ENCODE assay signal across 8 mouse cellular contexts in the genomic region with DNA sequence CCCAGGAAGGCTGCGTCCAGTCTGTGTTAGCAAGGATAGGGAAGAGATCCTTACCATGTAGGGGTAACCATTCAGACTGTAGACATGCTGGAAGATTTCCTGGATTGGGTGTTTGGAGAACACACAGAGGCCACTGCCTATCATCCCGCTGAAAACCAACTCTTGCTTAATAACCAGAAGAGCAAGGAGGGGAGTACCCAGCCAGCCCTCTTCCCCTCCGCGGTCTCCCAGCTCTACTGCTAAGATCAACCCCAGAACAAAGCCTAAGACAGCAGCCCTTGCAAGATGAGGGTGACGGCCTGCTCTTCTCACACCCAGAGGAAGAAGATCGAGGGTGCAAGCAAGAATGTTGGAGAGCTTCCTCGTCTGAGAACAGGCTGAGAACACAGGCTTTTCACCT. TPM values are rescaled to one million over a fixed set of nuclear protein-coding genes. Genes with fewer than 3 reads are reported as not detected.
DNase-seq lines count a peak whose midpoint lies in the region; ATAC-seq and TF ChIP-seq lines count a peak whose summit lies in the region.

No protein-coding gene starts in this region.

- H3K27me3 ChIP-seq in lung, embryonic 14.5 days (ENCODE audit: insufficient read depth, low read length) = no peaks in the 10 kb centered on the region
- no peaks in the 10 kb centered on the region for H3K27me3 ChIP-seq in embryonic facial prominence, embryonic 15.5 days
- H3K27me3 ChIP-seq in limb, embryonic 11.5 days (ENCODE audit: control insufficient read depth, insufficient read depth, low read length) = no peaks in the 10 kb centered on the region
- H3K27me3 ChIP-seq in neural tube, embryonic 14.5 days (ENCODE audit: control insufficient read depth, insufficient read depth, low read length) = no peaks in the 10 kb centered on the region

- WGBS in lung, embryonic 14.5 days = 25% methylated on average over 7 of the region's 7 CpGs
- WGBS in embryonic facial prominence, embryonic 15.5 days = 28% methylated on average over 7 of the region's 7 CpGs
- WGBS in limb, embryonic 11.5 days = 50% methylated on average over 7 of the region's 7 CpGs
- 45% methylated on average over 7 of the region's 7 CpGs for WGBS in neural tube, embryonic 14.5 days

- TF ChIP-seq CTCF in lung, embryonic 14.5 days (IDR thresholded peaks at IDR 0.05; ENCODE audit: low read depth) = no peak

- peak overlapping the region; percentile 67 for H3K4me3 ChIP-seq in lung, embryonic 14.5 days (ENCODE audit: low read depth, low read length)
- peak overlapping the region; percentile 74 for H3K4me3 ChIP-seq in embryonic facial prominence, embryonic 15.5 days (replicated peaks)
- H3K4me3 ChIP-seq in limb, embryonic 11.5 days (ENCODE audit: low read depth, low read length) = peak overlapping the region; percentile 47
- peak overlapping the region; percentile 65; the same call in 1 of the 2 replicates for H3K4me3 ChIP-seq in neural tube, embryonic 14.5 days (ENCODE audit: low read depth, low read length)

- H3K9ac ChIP-seq in lung, embryonic 14.5 days = peak overlapping the region; percentile 74
- peak overlapping the region; percentile 69; the same call in 1 of the 2 replicates for H3K9ac ChIP-seq in embryonic facial prominence, embryonic 15.5 days
- 0 out of 2 replicates have a peak overlapping the region, but pooled peaks have one; percentile 22 for H3K9ac ChIP-seq in limb, embryonic 11.5 days (ENCODE audit: low read length)
- H3K9ac ChIP-seq in neural tube, embryonic 14.5 days (replicated peaks; ENCODE audit: low read depth, low read length) = peak overlapping the region; percentile 64; the same call in 1 of the 2 replicates

- H3K36me3 ChIP-seq in lung, embryonic 14.5 days (ENCODE audit: insufficient read depth) = peaks cover 46% of the 10 kb centered on the region
- peaks cover 39% of the 10 kb centered on the region for H3K36me3 ChIP-seq in embryonic facial prominence, embryonic 15.5 days
- peaks cover 2% of the 10 kb centered on the region; the same call in 1 of the 2 replicates for H3K36me3 ChIP-seq in limb, embryonic 11.5 days (ENCODE audit: control insufficient read depth, insufficient read depth, low read length)
- peaks cover 15% of the 10 kb centered on the region; the same call in 1 of the 2 replicates for H3K36me3 ChIP-seq in neural tube, embryonic 14.5 days (ENCODE audit: control insufficient read depth, insufficient read depth, low read length)

- ATAC-seq in lung, embryonic 14.5 days (ENCODE audit: insufficient read depth) = no peak
- no peak for ATAC-seq in embryonic facial prominence, embryonic 15.5 days (ENCODE audit: insufficient number of reproducible peaks, low FRiP score, low TSS enrichment, low read depth)
- no peak for ATAC-seq in limb, embryonic 11.5 days (ENCODE audit: insufficient number of reproducible peaks, low FRiP score, low TSS enrichment, low read depth)
- no peak for ATAC-seq in neural tube, embryonic 14.5 days (ENCODE audit: low read depth)

- peaks cover 4% of the 10 kb centered on the region for H3K4me1 ChIP-seq in lung, embryonic 14.5 days (ENCODE audit: insufficient read depth)
- peaks cover 22% of the 10 kb centered on the region for H3K4me1 ChIP-seq in embryonic facial prominence, embryonic 15.5 days
- peaks cover 8% of the 10 kb centered on the region for H3K4me1 ChIP-seq in limb, embryonic 11.5 days (ENCODE audit: control insufficient read depth, insufficient read depth, low read length)
- H3K4me1 ChIP-seq in neural tube, embryonic 14.5 days (ENCODE audit: control insufficient read depth, insufficient read depth, low read length) = peaks cover 3% of the 10 kb centered on the region; the same call in 1 of the 2 replicates

- intact Hi-C loops in gastrocnemius, postnatal 36 days (cut with DNase I) = no loop called here

- peak; percentile 28 for DNase-seq in lung, embryonic 14.5 days
- no peak for DNase-seq in lung, postnatal 25 days (ENCODE audit: low spot score)
- DNase-seq in limb, embryonic 11.5 days (ENCODE audit: low spot score) = no peak
- DNase-seq in gastrocnemius, postnatal 36 days = no peak
- no peak for DNase-seq in adrenal gland, adult 8-10 months
- DNase-seq in c-Kit-positive CD71-positive TER-119-positive erythroid progenitor cells, embryonic 14.5 days (ENCODE audit: low spot score) = no peak

- no peaks in the 10 kb centered on the region for H3K9me3 ChIP-seq in lung, embryonic 14.5 days (ENCODE audit: low read depth, low read length)
- no peaks in the 10 kb centered on the region for H3K9me3 ChIP-seq in embryonic facial prominence, embryonic 15.5 days (replicated peaks)
- no peaks in the 10 kb centered on the region for H3K9me3 ChIP-seq in limb, embryonic 11.5 days (ENCODE audit: control insufficient read depth, low read length)
- H3K9me3 ChIP-seq in neural tube, embryonic 14.5 days (ENCODE audit: control insufficient read depth, low read length) = no peaks in the 10 kb centered on the region

- H3K27ac ChIP-seq in lung, embryonic 14.5 days (ENCODE audit: low read depth) = peak overlapping the region; percentile 26; the same call in 1 of the 2 replicates
- no peak overlapping the region for H3K27ac ChIP-seq in embryonic facial prominence, embryonic 15.5 days (replicated peaks)
- H3K27ac ChIP-seq in limb, embryonic 11.5 days (replicated peaks; ENCODE audit: low read depth, low read length) = no peak overlapping the region
- H3K27ac ChIP-seq in neural tube, embryonic 14.5 days (ENCODE audit: low read depth, low read length) = no peak overlapping the region

- peak overlapping the region; percentile 100 for H3K4me2 ChIP-seq in lung, embryonic 14.5 days
- peak overlapping the region; percentile 100 for H3K4me2 ChIP-seq in embryonic facial prominence, embryonic 15.5 days (replicated peaks)
- H3K4me2 ChIP-seq in limb, embryonic 11.5 days (ENCODE audit: low read depth, severe bottlenecking) = peak overlapping the region; percentile 94
- peak overlapping the region; percentile 89 for H3K4me2 ChIP-seq in neural tube, embryonic 14.5 days (ENCODE audit: low read depth, low read length)

RNA-seq across cellular contexts. Expression of a gene that starts 1.3 kb away (rescaled TPM):
- 61.4 and 62.4 TPM in 2 replicates for polyA plus RNA-seq in lung, embryonic 14.5 days (2014; fragmentation: Nextera tagmentation; extraction: Ambion mirVana)
- 58.6 and 60.8 TPM in 2 replicates for polyA plus RNA-seq in embryonic facial prominence, embryonic 15.5 days (2015; fragmentation: Nextera tagmentation; extraction: Ambion mirVana)
- 57.3 and 62.3 TPM in 2 replicates for polyA plus RNA-seq in limb, embryonic 11.5 days (2014; fragmentation: Nextera tagmentation; extraction: Ambion mirVana)
- 30.6 and 34.3 TPM in 2 replicates for polyA plus RNA-seq in neural tube, embryonic 14.5 days (2014; fragmentation: Nextera tagmentation; extraction: Ambion mirVana)
- total RNA-seq in gastrocnemius, postnatal 36 days (2021) = 10 to 100 TPM; 10.7 to 11.4 TPM
- 10 to 100 TPM; 21.8 to 40.9 (median 32.5) TPM for total RNA-seq in adrenal gland, adult 8-10 months (2022)

RNA-seq across cellular contexts. Expression of a gene that starts 1.4 kb away (rescaled TPM):
- polyA plus RNA-seq in lung, embryonic 14.5 days (2014; fragmentation: Nextera tagmentation; extraction: Ambion mirVana) = 0.73 and 1.2 TPM in 2 replicates
- polyA plus RNA-seq in embryonic facial prominence, embryonic 15.5 days (2015; fragmentation: Nextera tagmentation; extraction: Ambion mirVana) = 2.6 and 6.1 TPM in 2 replicates
- polyA plus RNA-seq in limb, embryonic 11.5 days (2014; fragmentation: Nextera tagmentation; extraction: Ambion mirVana) = 0.43 and 1.1 TPM in 2 replicates
- 1.7 and 3.5 TPM in 2 replicates for polyA plus RNA-seq in neural tube, embryonic 14.5 days (2014; fragmentation: Nextera tagmentation; extraction: Ambion mirVana)
- not detected for total RNA-seq in gastrocnemius, postnatal 36 days (2021)
- total RNA-seq in adrenal gland, adult 8-10 months (2022) = 1 to 10 TPM in 2 of 4 experiments, under 1 TPM in 1, not detected in 1; 0.77 to 1.7 (median 1.4) TPM

RNA-seq across cellular contexts. Expression of a gene that starts 12.8 kb away (rescaled TPM):
- polyA plus RNA-seq in lung, embryonic 14.5 days (2014; fragmentation: Nextera tagmentation; extraction: Ambion mirVana) = 75.1 and 78.7 TPM in 2 replicates
- 39.6 and 40.8 TPM in 2 replicates for polyA plus RNA-seq in embryonic facial prominence, embryonic 15.5 days (2015; fragmentation: Nextera tagmentation; extraction: Ambion mirVana)
- polyA plus RNA-seq in limb, embryonic 11.5 days (2014; fragmentation: Nextera tagmentation; extraction: Ambion mirVana) = 40.0 and 42.6 TPM in 2 replicates
- 19.8 and 31.9 TPM in 2 replicates for polyA plus RNA-seq in neural tube, embryonic 14.5 days (2014; fragmentation: Nextera tagmentation; extraction: Ambion mirVana)
- 1 to 10 TPM; 5.0 to 5.1 TPM for total RNA-seq in gastrocnemius, postnatal 36 days (2021)
- 10 to 100 TPM in 2 of 4 experiments, 1 to 10 TPM in 2; 8.5 to 22.8 (median 13.3) TPM for total RNA-seq in adrenal gland, adult 8-10 months (2022)

RNA-seq across cellular contexts. Expression of a gene that starts 30.3 kb away (rescaled TPM):
- polyA plus RNA-seq in lung, embryonic 14.5 days (2014; fragmentation: Nextera tagmentation; extraction: Ambion mirVana) = 196 and 208 TPM in 2 replicates
- polyA plus RNA-seq in embryonic facial prominence, embryonic 15.5 days (2015; fragmentation: Nextera tagmentation; extraction: Ambion mirVana) = 185 TPM in 2 replicates
- 171 and 180 TPM in 2 replicates for polyA plus RNA-seq in limb, embryonic 11.5 days (2014; fragmentation: Nextera tagmentation; extraction: Ambion mirVana)
- polyA plus RNA-seq in neural tube, embryonic 14.5 days (2014; fragmentation: Nextera tagmentation; extraction: Ambion mirVana) = 44.6 and 65.9 TPM in 2 replicates
- 100 to 1,000 TPM; 122 to 130 TPM for total RNA-seq in gastrocnemius, postnatal 36 days (2021)
- 100 to 1,000 TPM; 180 to 261 (median 233) TPM for total RNA-seq in adrenal gland, adult 8-10 months (2022)

RNA-seq across cellular contexts. Expression of a gene that starts 38.7 kb away (rescaled TPM):
- polyA plus RNA-seq in lung, embryonic 14.5 days (2014; fragmentation: Nextera tagmentation; extraction: Ambion mirVana) = 17.1 and 19.2 TPM in 2 replicates
- polyA plus RNA-seq in embryonic facial prominence, embryonic 15.5 days (2015; fragmentation: Nextera tagmentation; extraction: Ambion mirVana) = 18.9 and 19.4 TPM in 2 replicates
- polyA plus RNA-seq in limb, embryonic 11.5 days (2014; fragmentation: Nextera tagmentation; extraction: Ambion mirVana) = 17.3 and 20.9 TPM in 2 replicates
- 16.9 and 20.0 TPM in 2 replicates for polyA plus RNA-seq in neural tube, embryonic 14.5 days (2014; fragmentation: Nextera tagmentation; extraction: Ambion mirVana)
- total RNA-seq in gastrocnemius, postnatal 36 days (2021) = 1 to 10 TPM; 3.5 to 4.5 TPM
- 10 to 100 TPM; 17.3 to 32.5 (median 26.0) TPM for total RNA-seq in adrenal gland, adult 8-10 months (2022)

Comparison
In these comparisons a context has a peak if more than half of its experiments do, and no peak if none do; other contexts are left out.
1. H3K9ac ChIP-seq: peak in every context shown above with its lines; median percentile 74 in lung, embryonic 14.5 days; 69 in embryonic facial prominence, embryonic 15.5 days; 64 in neural tube, embryonic 14.5 days; 22 in limb, embryonic 11.5 days.